Mouse (Mus musculus): ENCODE data around the gene Slc7a6os.

DNA sequence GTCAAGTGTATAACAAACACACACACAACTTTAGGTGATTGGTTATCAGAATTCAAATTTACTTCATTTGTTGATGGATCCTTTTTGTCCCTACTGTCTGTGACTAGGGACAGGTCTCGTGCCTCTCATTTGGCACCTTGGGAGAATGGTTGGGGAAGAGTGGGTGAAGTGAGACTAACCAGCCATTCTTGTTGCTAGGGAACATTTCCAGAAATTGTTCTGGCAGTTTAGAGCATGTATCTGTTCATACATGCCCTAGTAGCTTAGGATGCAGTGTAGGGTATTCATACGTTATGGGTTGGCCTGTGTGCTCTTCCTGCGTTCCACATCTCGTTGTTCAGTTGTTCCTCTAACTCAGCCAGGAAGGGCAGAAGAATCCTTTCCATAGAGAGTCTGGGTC, 21.6 kb downstream of the Slc7a6os start:
- TF ChIP-seq POLR2A (IDR thresholded peaks at IDR 0.05; ENCODE audit: borderline replicate concordance, low read depth, low read length), result no peak
- TF ChIP-seq CTCF (IDR thresholded peaks at IDR 0.05; ENCODE audit: low read depth, low read length), result no peak

All from bone marrow macrophage, adult 2 months (primary cell).